8 mouse cellular contexts compared by ENCODE assay signal in genomic region chr11:120951237-120951636, GRCm38 (mm10). TPM values are rescaled to one million over a fixed set of nuclear protein-coding genes. Genes with fewer than 3 reads are reported as not detected.
A peak's percentile ranks its signal among the peaks of the same experiment; 100 is the strongest.
DNase-seq lines count a peak whose midpoint lies in the region; ATAC-seq and TF ChIP-seq lines count a peak whose summit lies in the region.

No protein-coding gene starts in this region.

- no peak for TF ChIP-seq CTCF in spleen, adult 2 months (IDR thresholded peaks at IDR 0.05; ENCODE audit: extremely low read depth, insufficient read depth, insufficient read length, insufficient replicate concordance)

- H3K4me1 ChIP-seq in spleen, adult 2 months (ENCODE audit: control insufficient read depth, insufficient read depth, insufficient read length): peaks cover 11% of the 10 kb centered on the region; the same call in 1 of the 2 replicates
- peaks cover 46% of the 10 kb centered on the region for H3K4me1 ChIP-seq in limb, embryonic 15.5 days
- peaks cover 32% of the 10 kb centered on the region for H3K4me1 ChIP-seq in stomach, embryonic 16.5 days (ENCODE audit: control insufficient read depth, insufficient read depth, low read length)

- H3K36me3 ChIP-seq in spleen, adult 2 months (ENCODE audit: control insufficient read depth, insufficient read depth, low read length): no peaks in the 10 kb centered on the region
- H3K36me3 ChIP-seq in limb, embryonic 15.5 days: peaks cover 11% of the 10 kb centered on the region
- peaks cover 4% of the 10 kb centered on the region; the same call in 1 of the 2 replicates for H3K36me3 ChIP-seq in stomach, embryonic 16.5 days (ENCODE audit: control insufficient read depth, insufficient read depth, low read length)

- H3K27ac ChIP-seq in spleen, adult 2 months (ENCODE audit: insufficient read depth, low read length): no peak overlapping the region
- H3K27ac ChIP-seq in limb, embryonic 15.5 days: peak overlapping the region; percentile 77
- H3K27ac ChIP-seq in stomach, embryonic 16.5 days (ENCODE audit: low read length): peak overlapping the region; percentile 67

- TF ChIP-seq POLR2A in spleen, adult 2 months (IDR thresholded peaks at IDR 0.05; ENCODE audit: low read depth, low read length): no peak

- peak; percentile 50 to 55 for DNase-seq in cerebellum, postnatal 14 days
- DNase-seq in cerebellum, adult 9-11 months: no peak
- no peak for DNase-seq in spleen, adult 2 months (ENCODE audit: low read depth in 1 of 2, low spot score in 2 of 2)
- no peak for DNase-seq in spleen, postnatal 36 days (ENCODE audit: low spot score in 2 of 2)
- no peak for DNase-seq in thymus, postnatal 10 days (ENCODE audit: low spot score in 2 of 2)
- DNase-seq in B cell, adult 2 months: no peak

- H3K27me3 ChIP-seq in spleen, adult 2 months (ENCODE audit: control insufficient read depth, insufficient read depth, low read length): 0 out of 2 replicates have a peak, but pooled peaks cover 6% of the 10 kb centered on the region
- no peaks in the 10 kb centered on the region for H3K27me3 ChIP-seq in limb, embryonic 15.5 days
- no peaks in the 10 kb centered on the region; the same call in 1 of the 2 replicates for H3K27me3 ChIP-seq in stomach, embryonic 16.5 days (ENCODE audit: control insufficient read depth, insufficient read depth, low read length)

- H3K4me3 ChIP-seq in spleen, adult 2 months (ENCODE audit: extremely low read depth, insufficient read depth, insufficient read length): peak overlapping the region; percentile 46; the same call in 1 of the 2 replicates
- H3K4me3 ChIP-seq in limb, embryonic 15.5 days: peak overlapping the region; percentile 57
- peak overlapping the region; percentile 56 for H3K4me3 ChIP-seq in stomach, embryonic 16.5 days (replicated peaks; ENCODE audit: low read length)

- no peak for ATAC-seq in limb, embryonic 15.5 days (ENCODE audit: insufficient number of reproducible peaks, low FRiP score, low TSS enrichment, low read depth)
- ATAC-seq in stomach, embryonic 16.5 days (ENCODE audit: insufficient read depth, low FRiP score): no peak

- 0 out of 2 replicates have a peak overlapping the region, but pooled peaks have one; percentile 18 for H3K9ac ChIP-seq in limb, embryonic 15.5 days
- peak overlapping the region; percentile 48 for H3K9ac ChIP-seq in stomach, embryonic 16.5 days (ENCODE audit: low read length)

- peak overlapping the region; percentile 83 for H3K4me2 ChIP-seq in limb, embryonic 15.5 days
- peak overlapping the region; percentile 81 for H3K4me2 ChIP-seq in stomach, embryonic 16.5 days (ENCODE audit: low read depth, low read length)

- WGBS in spleen, adult 2 months: 60% methylated on average over 8 of the region's 8 CpGs
- WGBS in limb, embryonic 15.5 days: 30% methylated on average over 8 of the region's 8 CpGs
- WGBS in stomach, embryonic 16.5 days: 27% methylated on average over 8 of the region's 8 CpGs

- H3K9me3 ChIP-seq in limb, embryonic 15.5 days: no peaks in the 10 kb centered on the region
- H3K9me3 ChIP-seq in stomach, embryonic 16.5 days (replicated peaks; ENCODE audit: control insufficient read depth, low read length): no peaks in the 10 kb centered on the region

RNA-seq across cellular contexts. Expression of gene Slc16a3, which starts 3.0 kb away (rescaled TPM):
- polyA plus RNA-seq in spleen, adult 2 months (2012; rRNA removed): 16.1 and 23.1 TPM in 2 replicates
- 92.3 and 95.8 TPM in 2 replicates for polyA plus RNA-seq in limb, embryonic 15.5 days (2015; fragmentation: Nextera tagmentation; extraction: Ambion mirVana)
- 53.5 and 64.3 TPM in 2 replicates for polyA plus RNA-seq in stomach, embryonic 16.5 days (2015; fragmentation: Nextera tagmentation; extraction: Ambion mirVana)

RNA-seq across cellular contexts. Expression of gene Ccdc57, which starts 18.6 kb away (rescaled TPM):
- polyA plus RNA-seq in spleen, adult 2 months (2012; rRNA removed): 0.47 and 0.78 TPM in 2 replicates
- polyA plus RNA-seq in limb, embryonic 15.5 days (2015; fragmentation: Nextera tagmentation; extraction: Ambion mirVana): 4.4 and 4.9 TPM in 2 replicates
- polyA plus RNA-seq in stomach, embryonic 16.5 days (2015; fragmentation: Nextera tagmentation; extraction: Ambion mirVana): 5.2 and 5.3 TPM in 2 replicates

RNA-seq across cellular contexts. Expression of gene Csnk1d, which starts 39.9 kb away (rescaled TPM):
- polyA plus RNA-seq in spleen, adult 2 months (2012; rRNA removed): 48.6 and 49.2 TPM in 2 replicates
- polyA plus RNA-seq in limb, embryonic 15.5 days (2015; fragmentation: Nextera tagmentation; extraction: Ambion mirVana): 104 and 120 TPM in 2 replicates
- 104 and 114 TPM in 2 replicates for polyA plus RNA-seq in stomach, embryonic 16.5 days (2015; fragmentation: Nextera tagmentation; extraction: Ambion mirVana)

Comparison
In these comparisons a context has a peak if more than half of its experiments do, and no peak if none do; other contexts are left out.
1. DNase-seq: peak in cerebellum, postnatal 14 days (2 of 2); none in cerebellum, adult 9-11 months (single experiment), spleen, adult 2 months (0 of 2), spleen, postnatal 36 days (0 of 2), thymus, postnatal 10 days (0 of 2) and B cell, adult 2 months (0 of 2).
2. Peak in every context shown above with its lines, with median percentiles within 50 percentile points of each other: H3K4me3 ChIP-seq.